Mouse (Mus musculus) liver, embryonic 15.5 days (tissue): ENCODE results near the gene Ikzf3. TPM values are rescaled to one million over a fixed set of nuclear protein-coding genes. Genes with fewer than 3 reads are reported as not detected.

Experiments used
- ATAC-seq: fragments of 200-750 bp; cut with Nextera tagmentation; 2 replicates; pipeline ENCODE4 v1.8.0; 2017; ENCODE audit warnings: moderate number of reproducible peaks, mild to moderate bottlenecking, moderate library complexity; ENCODE audit not compliant: insufficient read depth
- H3K27ac ChIP-seq: fragments of 300-500 bp; sonication (generic); replicated peaks from 2 replicates; pipeline ENCODE4 v1.5.1; 2015; ENCODE audit warnings: mild to moderate bottlenecking, inconsistent platforms
- H3K27me3 ChIP-seq: fragments of 300-500 bp; sonication (generic); 2 replicates; pipeline ENCODE4 v1.6.1; 2015; ENCODE audit warnings: mild to moderate bottlenecking, inconsistent platforms
- H3K36me3 ChIP-seq: fragments of 300-500 bp; sonication (generic); replicated peaks from 2 replicates; pipeline ENCODE4 v1.6.1; 2015; ENCODE audit warnings: moderate library complexity, mild to moderate bottlenecking, inconsistent platforms
- H3K4me1 ChIP-seq: fragments of 300-500 bp; sonication (generic); replicated peaks from 2 replicates; pipeline ENCODE4 v1.6.1; 2015; ENCODE audit warnings: inconsistent platforms
- H3K4me2 ChIP-seq: fragments of 300-500 bp; sonication (generic); 2 replicates; pipeline ENCODE4 v1.6.1; 2015; ENCODE audit warnings: moderate library complexity, mild to moderate bottlenecking, inconsistent platforms
- H3K4me3 ChIP-seq: fragments of 300-500 bp; sonication (generic); replicated peaks from 2 replicates; pipeline ENCODE4 v1.5.1; 2015; ENCODE audit warnings: mild to moderate bottlenecking, inconsistent platforms
- H3K9ac ChIP-seq: fragments of 300-500 bp; sonication (generic); 2 replicates; pipeline ENCODE4 v1.6.1; 2015; ENCODE audit warnings: moderate library complexity, mild to moderate bottlenecking, inconsistent platforms
- H3K9me3 ChIP-seq: fragments of 300-500 bp; sonication (generic); replicated peaks from 2 replicates; pipeline ENCODE4 v1.6.1; 2016; ENCODE audit warnings: inconsistent platforms
- WGBS: fragments of 180-500 bp; shearing (Covaris S2); methylation state at CpG from one replicate; pipeline ENCODE4 v1.1.7; 2015; ENCODE audit warnings: mixed read lengths; ENCODE audit not compliant: insufficient replicate concordance; 5-methylcytosine and 5-hydroxymethylcytosine counted together
- polyA plus RNA-seq: library from polyadenylated mRNA; unstranded; fragments of >200 nt; fragmentation: Nextera tagmentation; extraction: Ambion mirVana; gene quantifications from 2 replicates; pipeline ENCODE4 v1.2.1, GENCODE M21; 2015

The Ikzf3 gene
- polyA plus RNA-seq, 1 experiment from 2014 or later, result 0.10 TPM

GRCm38 (mm10) chr11:98485749-98486148, 60.1 kb downstream of the Ikzf3 start:
- no peak for ATAC-seq
- Histone ChIP-seq H3K4me2 (no peak overlapping the region), H3K4me1 (no peaks in the 10 kb centered on the region), H3K36me3 (no peaks in the 10 kb centered on the region), H3K4me3 (no peak overlapping the region), H3K9me3 (no peaks in the 10 kb centered on the region), H3K9ac (no peak overlapping the region), H3K27ac (no peak overlapping the region), H3K27me3 (0 out of 2 replicates have a peak, but pooled peaks cover 3% of the 10 kb centered on the region)
- WGBS, result 57% methylated on average over 2 of the region's 2 CpGs

DNA sequence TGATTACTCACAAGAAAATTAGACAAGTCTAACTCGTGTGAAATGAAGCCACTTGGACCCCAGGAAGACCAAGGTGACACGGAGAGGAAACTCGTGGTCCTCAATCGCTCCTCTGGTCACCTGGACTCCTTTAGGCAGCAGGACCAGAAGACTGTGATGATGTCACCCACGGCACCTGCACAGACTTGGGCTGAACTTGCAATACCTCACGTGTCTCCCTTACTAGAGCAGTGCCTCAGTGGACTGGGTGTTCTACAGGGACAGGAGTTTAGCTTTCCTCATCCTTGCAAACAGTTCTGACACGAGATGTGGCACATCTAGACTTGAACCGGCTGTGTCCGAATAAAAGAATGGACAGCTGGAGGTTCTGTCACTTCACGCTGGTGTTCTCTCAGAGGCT, 63.8 kb downstream of the Ikzf3 start:
- Histone ChIP-seq H3K4me2 (no peak overlapping the region), H3K4me3 (no peak overlapping the region), H3K9ac (no peak overlapping the region), H3K27ac (no peak overlapping the region), H3K4me1 (no peaks in the 10 kb centered on the region), H3K27me3 (0 out of 2 replicates have a peak, but pooled peaks cover 3% of the 10 kb centered on the region), H3K36me3 (no peaks in the 10 kb centered on the region), H3K9me3 (no peaks in the 10 kb centered on the region)
- WGBS, result 53% methylated on average over 10 of the region's 10 CpGs
- no peak for ATAC-seq

DNA sequence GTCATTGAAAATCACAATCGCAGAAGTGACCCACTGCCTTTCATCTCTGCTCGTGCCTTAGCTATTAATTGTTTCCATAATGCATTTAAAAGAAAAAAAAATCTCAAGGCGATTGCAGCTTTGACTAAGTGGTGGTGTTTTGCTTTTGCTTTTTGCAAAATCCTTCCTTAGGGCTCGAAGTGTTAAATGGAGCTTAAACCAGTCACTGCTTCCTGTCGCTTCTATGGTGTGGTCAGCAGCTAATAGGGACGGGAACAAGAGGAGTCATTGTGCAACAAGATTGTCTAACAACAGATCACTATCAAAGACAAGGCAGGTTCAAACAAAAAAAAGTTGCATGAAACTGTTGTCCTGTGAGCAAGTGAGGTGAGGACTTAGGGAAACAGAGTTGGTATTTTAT, 64.6 kb downstream of the Ikzf3 start:
- no peak overlapping the region for H3K9ac ChIP-seq
- no peaks in the 10 kb centered on the region for H3K4me1 ChIP-seq
- no peak for ATAC-seq
- 0 out of 2 replicates have a peak, but pooled peaks cover 3% of the 10 kb centered on the region for H3K27me3 ChIP-seq
- WGBS, result 36% methylated on average over 6 of the region's 6 CpGs
- H3K27ac ChIP-seq, result no peak overlapping the region
- H3K4me3 ChIP-seq, result no peak overlapping the region
- no peak overlapping the region for H3K4me2 ChIP-seq
- H3K9me3 ChIP-seq, result no peaks in the 10 kb centered on the region
- no peaks in the 10 kb centered on the region for H3K36me3 ChIP-seq

DNA sequence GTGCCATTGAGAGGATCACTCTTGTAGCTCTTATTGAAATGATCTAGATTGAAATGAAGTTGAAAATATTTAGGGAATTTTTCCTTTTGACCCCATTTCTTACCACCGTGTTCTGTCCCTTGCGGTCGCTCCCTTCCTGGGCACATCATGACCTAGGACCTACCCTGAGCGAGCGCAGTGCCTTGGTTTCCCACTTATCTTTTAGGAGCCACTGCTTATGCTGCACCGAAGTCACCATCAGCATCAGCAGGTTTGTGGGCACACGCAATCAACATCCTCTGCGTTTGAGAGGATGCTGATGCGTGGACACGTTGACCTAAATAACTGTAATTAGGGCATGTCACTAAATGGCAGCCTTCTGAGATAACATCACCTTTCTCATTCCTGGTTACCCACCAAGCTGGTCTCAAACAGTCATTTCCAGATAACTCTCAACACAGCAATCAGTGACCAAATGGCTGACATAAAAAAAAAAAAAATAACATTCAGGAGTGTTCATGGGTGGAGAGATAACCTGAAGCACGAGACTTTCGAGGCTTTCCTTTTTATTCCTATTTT, 65.8 kb downstream of the Ikzf3 start:
- H3K4me1 ChIP-seq, result no peaks in the 10 kb centered on the region
- 63% methylated on average over 12 of the region's 12 CpGs for WGBS
- no peak for ATAC-seq
- no peaks in the 10 kb centered on the region for H3K36me3 ChIP-seq
- H3K9me3 ChIP-seq, result no peaks in the 10 kb centered on the region
- H3K9ac ChIP-seq, result no peak overlapping the region
- H3K27me3 ChIP-seq, result 0 out of 2 replicates have a peak, but pooled peaks cover 3% of the 10 kb centered on the region
- no peak overlapping the region for H3K27ac ChIP-seq
- no peak overlapping the region for H3K4me3 ChIP-seq
- H3K4me2 ChIP-seq, result no peak overlapping the region

GRCm38 (mm10) chr11:98479026-98479939, 66.5 kb downstream of the Ikzf3 start:
- Histone ChIP-seq H3K4me3 (no peak overlapping the region), H3K4me2 (no peak overlapping the region), H3K9ac (no peak overlapping the region), H3K9me3 (no peaks in the 10 kb centered on the region), H3K4me1 (no peaks in the 10 kb centered on the region), H3K27me3 (0 out of 2 replicates have a peak, but pooled peaks cover 3% of the 10 kb centered on the region), H3K36me3 (no peaks in the 10 kb centered on the region), H3K27ac (no peak overlapping the region)
- 52% methylated on average over 13 of the region's 13 CpGs for WGBS
- no peak for ATAC-seq

GRCm38 (mm10) chr11:98477011-98477701, 68.7 kb downstream of the Ikzf3 start:
- Histone ChIP-seq H3K9me3 (no peaks in the 10 kb centered on the region), H3K36me3 (no peaks in the 10 kb centered on the region), H3K27ac (no peak overlapping the region), H3K4me3 (no peak overlapping the region), H3K4me2 (no peak overlapping the region), H3K9ac (no peak overlapping the region), H3K4me1 (no peaks in the 10 kb centered on the region), H3K27me3 (peaks cover 4% of the 10 kb centered on the region; the same call in 1 of the 2 replicates)
- 47% methylated on average over 14 of the region's 14 CpGs for WGBS
- ATAC-seq, result no peak

- H3K4me1 ChIP-seq, result no peaks in the 10 kb centered on the region
- no peaks in the 10 kb centered on the region for H3K9me3 ChIP-seq
- H3K4me2 ChIP-seq, result no peak overlapping the region
- no peak overlapping the region for H3K9ac ChIP-seq
- H3K27ac ChIP-seq, result no peak overlapping the region
- no peaks in the 10 kb centered on the region for H3K36me3 ChIP-seq
- H3K27me3 ChIP-seq, result peaks cover 3% of the 10 kb centered on the region; the same call in 1 of the 2 replicates
- no peak overlapping the region for H3K4me3 ChIP-seq
- 53% methylated on average over 4 of the region's 4 CpGs for WGBS
- ATAC-seq, result no peak
Observed at GRCm38 (mm10) chr11:98476434-98476807, 69.4 kb downstream of the Ikzf3 start.

DNA sequence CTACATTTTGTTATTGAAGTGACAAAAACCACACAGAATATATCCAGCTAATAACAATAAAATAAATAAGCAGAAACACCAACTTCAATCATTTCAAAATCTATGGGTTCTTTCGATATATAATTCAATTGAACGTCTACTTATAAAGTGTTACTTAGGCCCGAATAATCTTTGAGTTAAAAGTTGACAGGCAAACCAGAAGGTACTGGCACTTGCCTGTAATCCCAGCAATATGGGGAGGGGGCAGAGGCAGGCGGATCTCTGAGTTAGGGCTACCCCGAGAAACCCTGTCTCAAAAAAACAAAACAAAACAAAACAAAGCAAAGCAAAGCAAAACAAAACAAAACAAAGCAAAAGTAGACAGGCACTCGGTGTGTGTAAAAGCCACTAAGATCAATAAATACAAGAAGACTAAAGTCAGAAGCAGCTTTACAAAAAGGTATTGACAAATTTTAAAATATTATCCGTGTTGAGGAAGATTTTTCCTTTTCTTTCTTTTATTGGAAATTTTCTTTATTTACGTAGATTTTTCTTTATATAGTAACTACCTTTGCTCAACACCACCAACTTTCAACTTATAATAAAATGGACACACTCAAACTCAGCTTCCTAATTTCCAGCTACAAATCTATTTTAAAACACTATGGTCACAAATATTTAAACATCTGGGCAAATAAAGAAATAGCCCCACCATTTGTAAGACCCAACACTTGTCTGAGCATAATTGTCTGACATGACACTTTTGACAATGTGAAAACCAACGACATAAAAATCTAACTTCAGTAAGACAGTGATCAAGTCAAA, 70.0 kb downstream of the Ikzf3 start:
- no peak for ATAC-seq
- WGBS, result 60% methylated on average over 9 of the region's 9 CpGs
- Histone ChIP-seq H3K36me3 (no peaks in the 10 kb centered on the region), H3K9ac (no peak overlapping the region), H3K27ac (no peak overlapping the region), H3K9me3 (no peaks in the 10 kb centered on the region), H3K4me3 (no peak overlapping the region), H3K4me1 (no peaks in the 10 kb centered on the region), H3K27me3 (peaks cover 3% of the 10 kb centered on the region; the same call in 1 of the 2 replicates), H3K4me2 (no peak overlapping the region)

- H3K4me1 ChIP-seq, result no peaks in the 10 kb centered on the region
- no peaks in the 10 kb centered on the region for H3K36me3 ChIP-seq
- no peak overlapping the region for H3K4me2 ChIP-seq
- peaks cover 3% of the 10 kb centered on the region; the same call in 1 of the 2 replicates for H3K27me3 ChIP-seq
- H3K27ac ChIP-seq, result no peak overlapping the region
- H3K9me3 ChIP-seq, result no peaks in the 10 kb centered on the region
- ATAC-seq, result no peak
- no peak overlapping the region for H3K9ac ChIP-seq
- H3K4me3 ChIP-seq, result no peak overlapping the region
- 66% methylated on average over 11 of the region's 11 CpGs for WGBS
Observed at GRCm38 (mm10) chr11:98474967-98475366, 70.9 kb downstream of the Ikzf3 start.

- Histone ChIP-seq H3K4me3 (no peak overlapping the region), H3K27ac (no peak overlapping the region), H3K9me3 (no peaks in the 10 kb centered on the region), H3K4me2 (no peak overlapping the region), H3K36me3 (no peaks in the 10 kb centered on the region), H3K27me3 (peaks cover 6% of the 10 kb centered on the region; the same call in 1 of the 2 replicates), H3K9ac (no peak overlapping the region), H3K4me1 (no peaks in the 10 kb centered on the region)
- ATAC-seq, result no peak
- WGBS, result 37% methylated on average over 8 of the region's 8 CpGs
Observed at GRCm38 (mm10) chr11:98473916-98474479, 71.8 kb downstream of the Ikzf3 start.
